Comparison of ENCODE assay signal across 10 mouse cellular contexts in the genomic region with DNA sequence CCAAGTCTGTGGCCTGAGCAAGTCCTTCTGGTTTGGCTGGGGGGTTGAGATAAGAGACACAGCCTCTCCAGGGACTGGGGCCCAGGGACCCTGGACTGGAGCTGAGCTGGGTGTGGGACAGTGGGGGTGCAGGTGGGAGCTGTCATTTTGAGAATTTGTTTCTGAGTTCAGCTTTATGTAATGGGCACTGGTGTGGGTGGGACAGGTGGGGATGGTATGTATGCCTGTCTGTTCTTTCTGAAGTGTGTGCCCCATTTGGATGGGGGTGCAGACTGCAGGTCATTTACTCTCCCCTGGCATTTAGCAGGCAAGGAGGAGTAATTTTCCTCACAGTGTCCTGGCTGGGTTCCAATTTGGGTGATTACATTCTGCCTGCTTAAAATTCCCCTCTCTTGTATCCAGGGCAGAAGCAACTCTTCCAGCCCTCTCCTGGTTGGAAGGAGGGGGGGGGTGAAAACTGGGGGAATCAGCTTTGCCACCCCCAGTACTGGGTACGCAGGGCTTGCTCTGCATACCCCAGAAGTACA. TPM values are rescaled to one million over a fixed set of nuclear protein-coding genes. Genes with fewer than 3 reads are reported as not detected.
A peak's percentile ranks its signal among the peaks of the same experiment; 100 is the strongest.
DNase-seq lines count a peak whose midpoint lies in the region; ATAC-seq and TF ChIP-seq lines count a peak whose summit lies in the region.
"Had no signal": no experiment of that assay in that cellular context is flagged by ENCODE, and none has a peak within 500 bp of the region (broad histone marks: within the 10 kb centered on the region; RNA-seq: fewer than 3 reads in every experiment).

No protein-coding gene starts in this region.

- no peaks in the 10 kb centered on the region for H3K9me3 ChIP-seq in heart, postnatal 0 days (replicated peaks; ENCODE audit: control insufficient read depth, low read length)
- H3K9me3 ChIP-seq in heart, embryonic 11.5 days (replicated peaks; ENCODE audit: control insufficient read depth, low read length), result no peaks in the 10 kb centered on the region
- H3K9me3 ChIP-seq in forebrain, embryonic 14.5 days (replicated peaks; ENCODE audit: control insufficient read depth, low read length), result no peaks in the 10 kb centered on the region
- H3K9me3 ChIP-seq in midbrain, embryonic 13.5 days, result no peaks in the 10 kb centered on the region
- H3K9me3 ChIP-seq: limb, embryonic 15.5 days had no signal

- no peak overlapping the region for H3K4me2 ChIP-seq in heart, postnatal 0 days (ENCODE audit: low read depth, low read length)
- no peak overlapping the region for H3K4me2 ChIP-seq in heart, embryonic 11.5 days
- no peak overlapping the region for H3K4me2 ChIP-seq in forebrain, embryonic 14.5 days (ENCODE audit: low read length)
- no peak overlapping the region for H3K4me2 ChIP-seq in midbrain, embryonic 13.5 days (replicated peaks)
- H3K4me2 ChIP-seq: limb, embryonic 15.5 days had no signal

- no peaks in the 10 kb centered on the region for H3K36me3 ChIP-seq in heart, postnatal 0 days (replicated peaks; ENCODE audit: control insufficient read depth, insufficient read depth, low read length)
- H3K36me3 ChIP-seq in heart, embryonic 11.5 days (ENCODE audit: control insufficient read depth, insufficient read depth, low read length), result no peaks in the 10 kb centered on the region
- no peaks in the 10 kb centered on the region for H3K36me3 ChIP-seq in forebrain, embryonic 14.5 days (ENCODE audit: control insufficient read depth, insufficient read depth, low read length)
- no peaks in the 10 kb centered on the region for H3K36me3 ChIP-seq in midbrain, embryonic 13.5 days
- H3K36me3 ChIP-seq: limb, embryonic 15.5 days had no signal

- no peak for TF ChIP-seq CTCF in heart, postnatal 0 days (IDR thresholded peaks at IDR 0.05; ENCODE audit: low read depth)

- no peak for TF ChIP-seq EP300 in heart, postnatal 0 days (IDR thresholded peaks at IDR 0.05; ENCODE audit: low read depth)

- peak; percentile 11; the same call in 1 of the 2 replicates for ATAC-seq in heart, postnatal 0 days (ENCODE audit: insufficient read depth, low read depth)
- ATAC-seq in heart, embryonic 11.5 days (replicated peaks; ENCODE audit: insufficient number of reproducible peaks, low FRiP score, low TSS enrichment), result no peak; the same call in 1 of the 2 replicates
- peak; percentile 74 for ATAC-seq in forebrain, embryonic 14.5 days
- peak; percentile 77 for ATAC-seq in midbrain, embryonic 13.5 days

- peaks cover 8% of the 10 kb centered on the region; the same call in 1 of the 2 replicates for H3K4me1 ChIP-seq in heart, postnatal 0 days (ENCODE audit: control insufficient read depth, insufficient read depth)
- peaks cover 8% of the 10 kb centered on the region; the same call in 1 of the 2 replicates for H3K4me1 ChIP-seq in heart, embryonic 11.5 days (ENCODE audit: control insufficient read depth, insufficient read depth, low read length)
- peaks cover 34% of the 10 kb centered on the region for H3K4me1 ChIP-seq in forebrain, embryonic 14.5 days (ENCODE audit: control insufficient read depth, insufficient read depth, low read length)
- peaks cover 42% of the 10 kb centered on the region for H3K4me1 ChIP-seq in midbrain, embryonic 13.5 days (replicated peaks)

- H3K4me3 ChIP-seq in heart, postnatal 0 days (ENCODE audit: low read depth, low read length), result no peak overlapping the region
- no peak overlapping the region for H3K4me3 ChIP-seq in heart, embryonic 11.5 days (ENCODE audit: low read depth, low read length)
- no peak overlapping the region for H3K4me3 ChIP-seq in forebrain, embryonic 14.5 days (ENCODE audit: low read depth, low read length)
- H3K4me3 ChIP-seq in midbrain, embryonic 13.5 days (replicated peaks), result no peak overlapping the region
- H3K4me3 ChIP-seq: limb, embryonic 15.5 days had no signal

- peaks cover 6% of the 10 kb centered on the region; the same call in 1 of the 2 replicates for H3K27me3 ChIP-seq in heart, postnatal 0 days (ENCODE audit: control insufficient read depth, insufficient read depth, low read length)
- peaks cover 10% of the 10 kb centered on the region for H3K27me3 ChIP-seq in heart, embryonic 11.5 days (ENCODE audit: control insufficient read depth, insufficient read depth, low read length)
- H3K27me3 ChIP-seq in forebrain, embryonic 14.5 days (replicated peaks; ENCODE audit: control insufficient read depth, insufficient read depth, low read length), result no peaks in the 10 kb centered on the region
- H3K27me3 ChIP-seq in midbrain, embryonic 13.5 days, result no peaks in the 10 kb centered on the region

- DNase-seq in heart, postnatal 0 days (ENCODE audit: low spot score), result peak; percentile 23
- DNase-seq in retina, postnatal 1 day, result peak; percentile 62
- no peak for DNase-seq in retina, embryonic 14.5 days (ENCODE audit: low spot score)
- peak; percentile 84 for DNase-seq in forebrain, embryonic 14.5 days (ENCODE audit: low spot score)
- DNase-seq in urinary bladder, postnatal 36 days (ENCODE audit: low spot score in 2 of 2), result no peak
- DNase-seq in frontal cortex, postnatal 10 days (ENCODE audit: low spot score in 2 of 2), result no peak
- DNase-seq: embryo, embryonic 11 days had no signal

- no peak overlapping the region for H3K9ac ChIP-seq in heart, postnatal 0 days (replicated peaks; ENCODE audit: low read depth, low read length)
- H3K9ac ChIP-seq in heart, embryonic 11.5 days (ENCODE audit: low read depth, low read length), result no peak overlapping the region
- H3K9ac ChIP-seq in forebrain, embryonic 14.5 days (ENCODE audit: low read length), result no peak overlapping the region
- H3K9ac ChIP-seq in midbrain, embryonic 13.5 days (replicated peaks), result no peak overlapping the region
- H3K9ac ChIP-seq: limb, embryonic 15.5 days had no signal

- WGBS in heart, postnatal 0 days, result 35% methylated on average over 1 of the region's 1 CpGs
- 67% methylated on average over 1 of the region's 1 CpGs for WGBS in heart, embryonic 11.5 days (ENCODE audit: insufficient replicate concordance)
- WGBS in forebrain, embryonic 14.5 days, result 14% methylated on average over 1 of the region's 1 CpGs
- 50% methylated on average over 1 of the region's 1 CpGs for WGBS in midbrain, embryonic 13.5 days

- no peak overlapping the region for H3K27ac ChIP-seq in heart, postnatal 0 days (ENCODE audit: low read depth)
- H3K27ac ChIP-seq in heart, embryonic 11.5 days (ENCODE audit: low read depth, low read length), result no peak overlapping the region
- H3K27ac ChIP-seq in forebrain, embryonic 14.5 days (ENCODE audit: low read depth, low read length), result peak overlapping the region; percentile 55
- H3K27ac ChIP-seq in midbrain, embryonic 13.5 days, result peak overlapping the region; percentile 45; the same call in 1 of the 2 replicates
- H3K27ac ChIP-seq: limb, embryonic 15.5 days had no signal

RNA-seq across cellular contexts. Expression of a gene that starts 54.2 kb away (rescaled TPM):
- 8.0 and 19.9 TPM in 2 replicates for total RNA-seq in heart, postnatal 0 days (2014; rRNA removed; ENCODE audit: low replicate concordance)
- 23.6 and 26.0 TPM in 2 replicates for polyA plus RNA-seq in heart, postnatal 0 days (2015; fragmentation: Nextera tagmentation; extraction: Ambion mirVana)
- polyA plus RNA-seq in heart, embryonic 11.5 days (2014; fragmentation: Nextera tagmentation; extraction: Ambion mirVana), result 49.8 and 52.4 TPM in 2 replicates
- 80.6 and 90.8 TPM in 2 replicates for polyA plus RNA-seq in forebrain, embryonic 14.5 days (2014; fragmentation: Nextera tagmentation; extraction: Ambion mirVana)
- polyA plus RNA-seq in midbrain, embryonic 13.5 days (2015; fragmentation: Nextera tagmentation; extraction: Ambion mirVana), result 50.9 and 55.9 TPM in 2 replicates

Comparison
In these comparisons a context has a peak if more than half of its experiments do, and no peak if none do; other contexts are left out.
1. DNase-seq: peak in heart, postnatal 0 days (single experiment), retina, postnatal 1 day (single experiment) and forebrain, embryonic 14.5 days (single experiment); none in retina, embryonic 14.5 days (single experiment), urinary bladder, postnatal 36 days (0 of 2) and frontal cortex, postnatal 10 days (0 of 2).
2. H3K27ac ChIP-seq: peak in forebrain, embryonic 14.5 days (single experiment) and midbrain, embryonic 13.5 days (single experiment); none in heart, postnatal 0 days (single experiment) and heart, embryonic 11.5 days (single experiment).